Mouse (Mus musculus) thymus, postnatal 4 days (tissue): Measurements from ENCODE around the gene Gm765.

Experiments used
- DNase-seq: peaks from one replicate; pipeline ENCODE4 v3.0.0; 2021

The Gm765 gene

DNA sequence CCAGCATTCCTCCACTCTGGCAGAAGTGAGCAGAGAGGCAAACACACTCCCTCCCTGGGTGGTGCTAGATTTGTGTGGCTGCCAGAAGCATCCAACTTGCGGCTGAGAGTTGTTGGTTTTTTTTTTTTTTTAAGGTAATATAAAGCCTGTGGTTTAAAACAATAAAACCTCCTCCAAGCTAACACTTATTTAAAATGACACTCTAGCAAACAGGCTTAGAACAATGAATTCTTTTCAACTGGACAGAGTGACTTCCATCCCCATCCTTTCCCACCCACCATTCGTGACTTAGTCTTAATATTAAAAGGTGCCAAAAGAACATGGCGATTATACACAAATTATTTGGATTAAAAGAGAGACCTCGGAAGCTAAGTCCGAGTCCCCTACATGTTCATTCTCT lies at the start of gene Gm765:
Gene Gm765, minus strand, starts transcription at position 101 of the 400 bp plus-strand sequence.
- DNase-seq, result no peak

DNA sequence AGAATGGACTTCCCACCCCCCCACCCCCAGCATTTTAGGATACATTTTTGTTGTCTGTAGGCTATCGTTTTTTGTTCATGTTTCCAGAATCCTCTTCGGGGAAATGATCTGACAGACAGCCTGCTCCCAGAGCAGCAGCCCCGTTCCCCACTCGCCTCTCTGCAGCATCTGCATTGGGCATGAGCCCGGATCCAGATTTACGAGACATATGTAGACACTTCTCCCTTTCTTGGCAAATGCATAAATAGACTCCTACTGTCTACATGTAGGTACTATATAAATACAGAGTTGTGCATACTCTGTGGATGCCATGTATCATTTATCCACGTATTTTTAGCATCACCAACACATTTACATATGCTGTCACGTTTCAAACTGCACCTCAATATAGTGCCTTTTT lies 42.9 kb upstream of the Gm765 start:
- no peak for DNase-seq

DNA sequence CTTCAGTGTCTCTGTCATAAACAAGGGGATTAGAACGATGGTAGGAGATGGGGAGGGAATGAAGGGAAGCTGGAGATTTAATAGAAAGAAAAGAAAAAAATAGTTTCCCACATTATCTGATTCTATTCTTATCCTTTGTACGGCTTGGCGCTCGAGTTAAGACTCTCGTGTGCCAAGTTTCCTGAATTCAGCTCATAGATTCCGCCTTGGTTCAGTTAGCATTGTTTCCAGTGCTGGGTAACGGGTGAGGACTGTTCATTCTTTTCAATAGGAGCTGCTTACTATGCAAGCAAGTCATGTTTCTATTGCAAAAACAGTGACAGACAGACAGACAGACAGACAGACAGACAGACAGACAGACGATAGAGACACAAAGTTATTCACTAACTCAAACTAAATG lies 41.9 kb upstream of the Gm765 start:
- DNase-seq, result no peak

DNA sequence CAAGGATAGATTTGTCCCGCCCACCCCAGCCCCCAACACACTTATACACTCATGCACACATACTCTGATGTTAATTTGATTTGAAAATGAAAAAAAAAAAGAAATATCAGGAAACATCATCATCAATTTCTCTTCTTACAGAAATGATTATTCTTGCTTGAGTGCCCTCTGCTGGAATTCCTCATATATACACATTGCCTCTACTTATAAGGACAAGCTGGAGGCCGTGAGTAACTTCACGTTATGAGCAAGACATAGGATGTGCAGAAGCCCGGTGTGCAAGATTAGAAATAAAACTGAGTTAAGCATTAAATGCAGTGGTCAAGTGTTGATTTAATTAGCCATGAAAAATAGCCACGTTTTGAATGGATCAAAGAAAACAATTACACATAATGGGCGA lies 40.9 kb upstream of the Gm765 start:
- peak; percentile 8 for DNase-seq

DNA sequence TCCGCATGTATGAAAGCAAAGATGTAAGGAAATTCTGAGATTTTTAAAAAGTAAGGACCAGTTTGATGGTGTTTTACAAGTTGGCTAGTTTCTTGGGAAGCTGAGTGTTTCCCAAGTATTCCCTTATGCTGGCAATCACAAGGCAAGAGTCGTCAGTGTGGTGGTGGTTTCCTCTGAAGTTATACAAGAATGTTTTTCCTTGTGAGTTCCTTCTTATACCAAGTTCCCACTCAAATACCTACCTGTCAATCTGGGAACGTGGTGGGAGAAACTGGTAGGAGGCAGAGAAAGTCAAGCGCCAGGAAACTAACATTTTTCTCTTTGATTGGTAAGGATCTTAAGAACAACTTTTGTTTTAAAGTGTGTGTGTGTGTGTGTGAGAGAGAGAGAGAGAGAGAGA lies 23.6 kb upstream of the Gm765 start:
- DNase-seq, result no peak

DNA sequence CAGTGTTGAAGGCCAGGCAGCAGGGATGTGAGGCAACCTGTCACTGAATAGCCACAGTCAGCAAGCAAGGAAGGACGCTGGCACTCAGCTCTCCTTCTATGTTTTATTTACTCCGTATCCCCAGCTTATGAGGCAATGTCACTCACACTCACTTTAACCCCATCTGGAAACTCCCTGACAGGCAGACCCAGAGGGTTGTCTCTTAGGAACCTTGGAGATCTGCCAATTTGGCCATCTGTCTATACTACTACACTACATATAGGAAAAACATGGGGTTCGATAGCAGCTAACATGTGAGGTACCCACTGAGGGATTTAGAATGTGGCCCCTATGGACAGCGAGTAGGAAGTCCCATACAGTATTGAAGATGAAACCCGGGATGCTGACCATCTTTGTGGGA lies 12.7 kb upstream of the Gm765 start:
- DNase-seq, result no peak

DNA sequence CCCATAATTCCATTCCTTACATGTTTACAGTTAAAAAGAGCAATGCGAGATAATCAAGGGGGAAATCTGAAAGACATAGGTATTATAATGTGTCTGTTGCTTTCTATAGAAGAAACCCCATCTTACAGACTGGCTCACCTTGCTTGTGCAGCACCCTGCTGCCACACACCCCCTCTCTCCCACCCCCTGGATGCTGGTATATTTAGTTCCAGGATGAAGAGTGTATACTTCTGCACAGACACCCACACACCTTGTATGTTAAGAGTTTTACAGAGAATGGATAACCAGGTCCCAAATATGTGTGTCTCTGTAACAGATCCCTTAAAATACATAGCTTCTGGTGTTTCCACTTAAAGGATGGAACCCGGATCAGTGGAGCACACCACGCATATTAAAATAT lies 10.7 kb upstream of the Gm765 start:
- DNase-seq, result no peak

DNA sequence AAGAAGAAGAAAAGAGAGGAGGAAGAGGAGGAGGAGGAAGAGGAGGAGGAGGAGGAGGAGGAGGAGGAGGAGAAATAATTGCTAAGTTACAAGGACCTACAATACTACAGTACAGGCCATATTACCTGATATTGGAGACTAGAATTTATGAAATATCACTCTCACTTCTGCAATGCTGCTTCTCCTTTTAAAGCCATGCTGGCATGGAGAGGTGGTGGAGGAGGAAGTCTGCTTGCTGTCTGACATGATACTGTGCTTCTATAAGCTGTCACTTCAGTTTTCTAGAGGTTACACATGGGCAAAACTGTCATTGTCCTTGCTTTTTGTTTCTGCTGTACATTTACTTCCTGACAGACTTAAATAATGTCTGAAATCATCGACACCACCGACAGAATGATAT lies 9.8 kb downstream of the Gm765 start:
- DNase-seq, result no peak

DNA sequence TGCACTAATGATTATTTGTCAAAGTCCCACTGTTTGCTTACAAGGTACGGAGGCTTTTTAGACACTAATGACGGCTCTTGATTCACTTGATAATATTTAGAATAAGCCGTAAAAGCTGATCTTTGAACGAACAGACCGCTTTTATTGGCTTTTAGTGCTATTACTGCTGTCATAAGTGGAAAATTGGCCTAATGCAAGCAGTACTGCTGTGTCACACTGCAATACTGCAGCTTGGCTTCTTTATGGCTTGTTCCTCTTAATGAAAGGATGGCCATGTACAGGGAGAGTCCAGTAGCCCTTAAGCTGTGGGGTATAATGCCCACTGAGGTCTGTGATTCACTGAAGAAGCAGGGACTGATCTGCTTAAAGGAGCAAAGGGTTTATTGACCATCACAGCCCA lies 30.9 kb downstream of the Gm765 start:
- no peak for DNase-seq

DNA sequence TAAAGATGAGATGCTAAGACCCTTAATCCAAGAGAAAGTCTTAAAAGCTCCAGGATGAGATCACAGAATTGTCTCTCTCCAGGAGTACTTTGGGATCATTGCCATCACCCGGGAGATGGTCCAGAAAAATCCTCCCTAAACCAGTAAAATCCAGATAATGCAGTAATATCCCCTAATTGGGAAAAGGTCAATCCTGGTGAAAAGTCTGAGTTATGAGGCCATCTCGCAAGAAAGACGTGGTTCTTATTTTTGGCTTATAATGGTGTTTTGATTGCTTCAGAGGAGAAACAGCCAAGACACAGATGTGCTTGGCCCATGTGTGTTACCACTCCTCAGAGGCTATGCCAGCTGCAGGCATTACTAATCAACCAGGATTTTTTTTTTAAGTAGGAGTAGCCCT lies 34.9 kb downstream of the Gm765 start:
- DNase-seq, result no peak

DNA sequence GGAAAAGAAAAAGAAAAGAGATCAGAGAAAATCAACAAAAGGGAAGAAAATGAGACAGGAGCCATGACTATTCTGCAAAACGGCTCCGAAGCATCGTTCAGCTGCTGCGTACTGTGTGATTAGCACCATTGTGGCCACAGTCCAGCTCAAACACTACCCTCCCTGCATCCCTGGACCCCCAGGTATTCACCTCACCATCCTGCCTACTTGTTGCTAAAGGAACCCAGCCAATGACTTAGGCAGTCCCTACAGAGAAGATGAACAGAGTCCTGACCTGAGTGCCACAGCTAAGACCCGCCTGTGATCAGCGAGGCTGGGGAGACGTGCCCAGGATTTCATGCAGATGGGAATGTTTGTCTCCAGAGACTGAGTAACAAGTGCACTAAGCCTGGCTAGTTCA lies 35.4 kb downstream of the Gm765 start:
- no peak for DNase-seq

DNA sequence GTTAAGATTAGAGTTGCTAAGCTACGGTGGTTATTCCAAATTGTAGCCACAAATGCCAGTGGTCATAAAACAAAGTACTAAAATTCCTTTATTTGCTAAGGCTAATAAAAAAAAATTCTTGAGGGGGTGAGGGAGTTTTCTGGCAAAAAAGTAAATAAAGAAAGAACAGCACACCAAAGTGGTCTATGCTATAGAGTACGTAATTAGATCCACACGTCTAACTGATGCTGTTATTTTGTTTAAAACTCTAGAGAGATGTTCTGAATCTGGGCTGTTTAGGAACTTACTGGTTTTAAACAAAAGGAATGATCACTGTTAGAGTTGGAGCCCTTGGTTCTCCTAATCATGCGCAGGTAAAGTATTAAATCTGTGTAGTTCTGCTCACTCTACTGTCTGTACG lies 50.5 kb downstream of the Gm765 start:
- DNase-seq, result no peak

DNA sequence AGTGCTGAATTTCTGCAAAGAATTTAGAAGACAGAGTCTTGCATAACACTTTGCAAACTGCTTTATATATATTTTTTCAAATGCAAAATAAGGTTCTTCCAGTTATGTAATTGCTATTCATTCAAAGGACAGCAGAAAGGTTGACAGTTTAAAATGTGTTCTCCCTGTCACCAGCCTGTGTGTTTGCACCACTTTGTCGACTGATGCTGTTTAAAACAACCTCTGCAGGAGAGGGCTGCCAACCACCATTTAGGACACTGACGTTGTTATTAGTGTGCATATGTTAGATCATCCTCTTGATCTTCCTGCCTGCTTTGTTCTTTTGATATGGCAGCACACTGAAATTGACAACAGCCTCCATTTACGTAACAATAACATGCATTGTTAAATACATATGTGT lies 54.2 kb downstream of the Gm765 start:
- DNase-seq, result no peak

DNA sequence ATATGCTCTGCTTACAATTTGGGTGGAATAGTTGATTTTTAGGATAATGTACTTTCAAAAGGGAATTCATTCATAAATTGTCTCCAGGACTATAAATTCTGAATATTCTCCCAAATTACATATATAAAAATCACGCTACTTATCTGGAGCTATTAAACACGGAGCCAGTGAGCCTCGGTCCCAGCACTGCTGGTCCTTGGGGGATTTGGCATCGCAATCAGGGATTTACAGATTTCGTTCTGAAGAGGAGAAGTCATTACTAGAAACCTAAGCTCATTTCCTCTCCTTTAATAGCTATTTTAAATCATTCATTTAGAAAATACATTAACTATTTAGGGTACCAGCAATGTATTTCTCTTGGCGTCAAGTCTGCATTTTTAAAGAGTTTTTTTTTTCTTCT lies 55.0 kb downstream of the Gm765 start:
- DNase-seq, result no peak

DNA sequence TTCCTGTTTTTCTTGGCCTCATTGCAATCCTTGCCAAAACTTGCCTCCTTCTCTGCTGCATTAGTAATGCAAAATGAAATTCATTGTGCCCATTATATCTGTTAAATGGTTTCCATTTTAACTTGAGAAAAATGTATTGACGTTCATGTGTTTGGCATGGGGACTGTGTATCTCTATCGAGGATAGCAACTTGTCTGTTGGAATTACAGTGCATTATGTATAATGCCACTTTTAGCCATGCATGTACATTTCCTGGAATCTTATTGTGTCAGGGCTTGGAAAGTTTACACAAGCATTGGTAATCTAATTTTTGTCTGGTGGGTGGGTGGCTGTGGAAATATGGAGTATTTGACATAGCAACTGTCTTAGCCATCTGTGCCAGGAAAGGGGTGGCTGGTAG lies 57.4 kb downstream of the Gm765 start:
- DNase-seq, result no peak

DNA sequence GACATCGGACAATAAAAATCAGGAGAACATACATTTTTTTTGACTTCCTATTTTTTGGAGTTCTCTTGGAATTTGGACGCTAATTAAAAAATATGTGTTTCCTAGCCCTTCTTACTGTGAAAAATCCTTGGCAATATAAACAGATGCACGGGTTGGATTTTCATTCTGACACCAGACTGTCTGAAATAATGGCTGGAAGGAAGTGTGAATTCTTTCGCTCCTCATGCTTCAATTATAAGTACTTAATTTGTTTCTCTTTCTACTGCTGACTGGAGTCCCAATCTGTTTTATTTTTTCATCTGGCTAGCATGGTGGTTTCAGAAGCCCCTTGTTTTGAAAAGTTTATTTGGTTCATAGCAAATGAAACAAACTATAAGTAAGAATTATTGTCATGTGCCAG lies 59.8 kb downstream of the Gm765 start:
- no peak for DNase-seq

DNA sequence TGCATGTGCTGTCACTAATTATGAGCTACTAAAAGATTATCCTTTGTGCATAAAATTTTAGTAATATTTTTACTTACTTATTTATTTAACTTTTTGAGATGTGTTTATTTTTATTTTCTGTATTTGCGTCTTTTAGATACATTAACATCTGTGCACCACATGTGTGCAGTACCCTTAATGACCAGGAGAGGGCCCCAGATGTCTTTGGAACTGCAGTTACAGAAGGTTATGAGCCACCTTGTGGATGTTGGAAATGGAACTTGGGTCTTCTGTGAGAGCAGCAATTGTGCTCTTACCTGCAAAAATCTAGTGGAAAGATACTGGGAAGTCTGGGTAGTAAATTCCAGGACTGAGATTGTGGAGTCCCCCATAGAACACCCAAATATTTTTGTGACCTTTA lies 71.0 kb downstream of the Gm765 start:
- DNase-seq, result peak; percentile 87

DNA sequence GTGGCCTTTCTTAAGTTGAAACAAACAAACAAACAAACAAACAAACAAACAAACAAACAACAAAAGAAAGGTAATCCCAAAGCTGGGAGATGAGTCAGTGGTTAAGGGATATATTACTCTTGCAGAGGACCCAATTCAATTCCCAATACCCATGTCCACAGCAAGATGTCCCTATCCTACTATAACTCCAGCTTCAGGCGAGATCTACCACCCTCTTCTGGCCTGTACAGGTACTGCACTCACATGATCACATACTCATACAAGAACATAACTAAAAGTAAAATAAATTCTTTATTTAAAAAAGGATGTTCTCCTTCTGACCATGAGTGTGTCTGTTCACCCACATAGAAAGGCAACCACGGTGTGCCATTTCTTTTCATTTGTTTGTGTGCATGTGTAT lies 79.6 kb downstream of the Gm765 start:
- DNase-seq, result peak; percentile 20

DNA sequence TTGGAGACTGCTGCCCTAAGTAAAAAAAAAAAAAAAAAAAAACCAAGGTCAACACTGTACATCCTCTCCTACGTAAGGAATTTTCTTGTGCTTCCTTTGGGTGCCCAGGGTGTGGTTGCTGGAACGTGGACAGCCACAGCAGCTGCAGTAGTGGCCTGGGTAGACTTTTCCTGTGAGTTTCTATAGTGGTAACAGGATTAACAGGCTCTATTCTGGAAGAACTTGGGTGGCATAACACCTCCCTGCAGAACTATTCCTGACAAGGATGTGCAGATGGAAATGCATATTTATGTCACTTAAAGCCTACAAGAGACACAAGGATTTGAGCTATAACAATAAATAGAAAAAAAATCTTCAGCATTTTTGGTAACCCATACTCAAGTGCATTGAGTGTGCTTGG lies 83.5 kb downstream of the Gm765 start:
- no peak for DNase-seq

DNA sequence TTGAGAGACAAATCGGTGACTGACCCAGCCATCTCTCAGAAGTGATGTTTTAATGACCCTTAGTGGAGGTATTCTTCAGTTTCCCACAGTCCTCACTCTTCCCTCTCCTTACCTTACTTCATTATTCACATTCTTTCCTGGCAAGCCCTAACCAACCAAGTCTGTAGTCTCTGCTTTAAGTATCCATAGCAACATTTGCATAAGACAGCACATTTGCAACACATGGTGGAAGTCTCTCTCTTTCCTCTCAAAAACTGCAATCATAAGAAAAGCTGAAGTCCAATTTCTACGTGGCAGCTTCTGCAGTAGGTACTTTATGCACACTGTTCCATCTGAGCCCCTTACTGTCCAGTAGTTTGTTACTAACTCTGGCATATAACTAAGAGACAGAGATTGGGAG lies 96.1 kb downstream of the Gm765 start:
- no peak for DNase-seq

DNA sequence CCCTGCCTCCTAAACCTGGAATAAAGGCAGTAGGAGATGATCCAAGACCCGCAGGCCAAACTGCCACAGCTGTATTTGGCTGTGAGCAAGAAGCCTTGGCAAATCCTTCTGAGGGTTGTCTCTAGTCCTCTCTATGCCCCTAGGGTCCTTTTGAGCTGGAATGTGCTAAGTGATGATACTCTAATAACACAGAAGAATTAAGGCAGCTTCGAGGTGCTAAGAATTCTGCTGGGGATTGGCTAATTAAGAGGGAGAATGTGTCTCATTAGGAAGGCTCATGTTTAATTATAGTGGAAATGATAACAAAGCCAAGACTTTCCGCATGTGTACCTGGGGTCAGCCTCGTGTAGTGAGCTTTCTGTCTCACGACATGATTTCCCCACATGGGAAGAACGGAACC lies 99.4 kb downstream of the Gm765 start:
- no peak for DNase-seq

DNA sequence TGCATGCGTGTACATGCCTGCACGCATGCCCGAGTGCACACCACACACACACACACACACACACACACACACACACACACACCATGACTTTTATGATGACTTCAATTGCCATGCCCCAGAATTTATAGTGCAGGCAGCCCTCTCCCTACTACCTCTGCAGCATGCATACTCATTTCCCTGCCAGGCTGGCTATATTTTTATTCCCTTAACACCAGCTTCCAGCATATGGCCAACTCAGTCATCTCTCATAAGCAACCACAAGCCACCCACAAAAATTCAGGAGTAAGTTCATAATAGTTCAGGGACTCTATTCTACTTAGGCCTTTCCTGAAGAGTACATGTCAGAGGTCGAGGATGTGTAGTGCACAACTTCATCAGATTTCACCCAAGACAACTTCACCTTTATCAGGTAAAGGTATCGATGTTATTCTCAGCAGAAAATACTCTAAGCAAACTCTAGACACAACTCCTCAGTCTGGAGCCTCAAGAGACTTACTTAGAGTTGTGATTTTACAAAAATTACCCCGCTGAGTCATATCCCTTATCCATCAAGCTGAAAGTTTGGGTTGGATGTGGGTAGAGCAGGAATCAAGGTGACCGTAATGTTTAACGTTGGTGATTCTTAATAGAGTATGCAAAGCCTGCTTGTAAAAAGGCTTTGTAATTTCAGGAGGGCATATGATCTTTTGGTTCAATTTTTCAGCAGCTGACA lies 101.8 kb downstream of the Gm765 start:
- DNase-seq, result no peak

DNA sequence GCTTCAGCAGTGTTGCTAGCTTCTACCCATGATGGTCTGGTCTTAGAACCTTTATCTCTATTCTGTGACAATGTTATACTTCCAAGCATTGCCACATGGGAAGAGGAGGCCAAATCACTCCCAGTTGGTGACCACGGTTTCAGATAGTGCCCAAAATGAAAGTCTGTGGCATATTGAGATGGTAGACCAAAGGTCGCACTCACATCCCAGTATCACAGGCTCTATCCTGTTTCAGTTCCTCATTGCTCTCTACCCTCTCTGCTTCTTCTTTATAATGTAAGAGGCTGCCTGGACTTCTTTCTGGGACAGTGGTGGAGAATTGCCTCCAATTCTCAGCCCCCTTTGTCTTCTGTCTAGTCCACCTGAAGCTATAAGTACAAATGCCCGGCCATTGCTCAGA lies 108.5 kb downstream of the Gm765 start:
- no peak for DNase-seq

DNA sequence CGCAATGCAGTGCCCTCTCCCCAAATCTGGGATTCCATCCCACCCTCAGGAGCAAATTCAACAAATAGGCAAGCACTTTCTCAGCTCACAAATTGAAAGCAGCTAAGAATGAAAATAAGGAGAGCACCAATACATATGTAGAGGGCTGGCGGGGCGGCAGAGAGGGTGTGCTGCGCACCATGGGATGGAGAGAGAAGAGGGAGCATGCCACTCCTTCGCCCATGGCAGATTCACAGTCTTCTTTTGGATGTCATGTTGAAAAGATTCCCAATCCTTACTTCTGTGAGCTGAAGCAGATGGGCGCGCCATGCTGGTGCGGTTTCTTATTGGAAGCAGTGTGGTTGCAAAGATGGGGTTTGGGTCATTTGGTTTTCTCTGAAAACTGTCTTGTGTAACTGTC lies 118.6 kb downstream of the Gm765 start:
- no peak for DNase-seq

DNA sequence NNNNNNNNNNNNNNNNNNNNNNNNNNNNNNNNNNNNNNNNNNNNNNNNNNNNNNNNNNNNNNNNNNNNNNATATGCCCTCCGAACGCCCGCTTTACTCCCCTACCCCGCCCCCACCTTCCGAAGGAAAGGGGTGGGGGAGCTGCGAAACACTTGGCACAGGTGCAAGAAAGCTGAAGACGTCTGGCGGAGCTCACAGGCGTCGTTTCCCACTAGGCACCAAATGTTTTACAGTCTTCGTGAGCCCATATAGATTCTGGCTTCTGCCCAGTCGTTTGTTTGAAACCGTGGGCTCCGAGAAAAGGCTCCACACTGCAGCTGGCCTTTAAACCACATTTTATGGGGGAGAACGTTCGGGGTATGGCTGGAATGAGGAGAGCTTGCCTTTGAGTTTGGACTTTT lies 120.6 kb downstream of the Gm765 start:
- DNase-seq, result no peak

DNA sequence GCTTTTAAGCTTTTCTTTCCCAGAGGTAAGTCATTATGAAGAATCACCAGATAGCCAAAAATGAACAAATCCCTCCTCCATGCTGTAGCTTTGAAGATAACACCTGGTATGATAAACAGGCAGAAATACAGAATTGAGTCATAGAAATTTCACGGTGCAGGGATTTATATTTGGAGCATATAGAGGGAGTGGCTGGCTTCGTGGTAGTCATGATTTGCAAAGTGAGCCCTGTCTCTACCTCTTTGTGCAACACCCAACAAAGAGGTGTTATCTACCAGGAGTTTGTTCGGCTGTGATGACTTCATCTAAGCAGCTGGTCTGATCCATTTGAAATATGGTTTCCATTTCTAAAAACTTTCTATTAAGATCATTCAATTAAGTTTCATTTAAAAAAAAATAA lies 130.3 kb downstream of the Gm765 start:
- DNase-seq, result no peak
